Mouse (Mus musculus) layer of hippocampus, adult 9-10 months (tissue): ENCODE measurements around the gene Gid4.
"Not testable (repeated sequence)": the region's sequence is repeated elsewhere in the genome, so short reads cannot be mapped to it uniquely, and the experiment has no call there.

Experiments used
- DNase-seq: peaks from one replicate; pipeline ENCODE4 v3.0.0; 2022; ENCODE audit warnings: low spot score

The Gid4 gene

DNA sequence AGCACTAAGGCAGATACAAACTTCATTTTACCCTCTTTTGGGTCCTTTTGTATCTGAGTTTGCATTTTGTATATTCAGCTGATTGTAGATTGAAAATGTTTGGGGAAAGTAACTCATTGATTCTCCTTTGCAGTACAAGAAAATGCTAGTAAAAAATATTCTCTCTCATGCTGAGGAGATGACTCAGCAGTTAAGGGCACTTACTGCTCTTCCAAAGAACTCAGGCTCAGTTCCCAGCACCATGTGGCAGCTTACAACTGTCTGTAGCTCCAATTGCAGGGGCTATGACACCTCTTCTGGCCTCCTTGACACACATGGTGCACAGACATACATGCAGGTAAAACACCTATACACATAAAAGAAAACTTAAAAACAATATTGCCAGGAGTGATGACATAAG is 16.6 kb downstream of the Gid4 start:
- no peak for DNase-seq

DNA sequence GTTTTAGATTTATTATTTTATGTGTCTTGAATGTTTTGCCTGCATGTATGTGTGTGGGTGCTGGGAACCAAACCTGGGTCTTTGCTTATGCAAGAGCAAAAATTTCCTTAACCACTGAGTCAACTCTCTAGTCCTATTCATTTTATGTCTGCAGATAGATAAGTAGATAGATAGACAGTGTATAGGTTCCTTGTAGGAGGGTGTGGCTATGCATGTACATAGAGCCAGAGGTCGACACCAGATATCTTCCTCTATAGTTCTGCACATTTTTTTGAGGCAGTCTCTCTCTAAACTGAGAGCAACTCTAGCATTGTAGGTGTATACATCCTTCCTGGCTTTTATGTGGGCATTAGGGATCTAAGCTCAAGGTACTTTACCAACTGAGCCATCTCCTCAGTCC is 18.2 kb downstream of the Gid4 start:
- no peak for DNase-seq

DNA sequence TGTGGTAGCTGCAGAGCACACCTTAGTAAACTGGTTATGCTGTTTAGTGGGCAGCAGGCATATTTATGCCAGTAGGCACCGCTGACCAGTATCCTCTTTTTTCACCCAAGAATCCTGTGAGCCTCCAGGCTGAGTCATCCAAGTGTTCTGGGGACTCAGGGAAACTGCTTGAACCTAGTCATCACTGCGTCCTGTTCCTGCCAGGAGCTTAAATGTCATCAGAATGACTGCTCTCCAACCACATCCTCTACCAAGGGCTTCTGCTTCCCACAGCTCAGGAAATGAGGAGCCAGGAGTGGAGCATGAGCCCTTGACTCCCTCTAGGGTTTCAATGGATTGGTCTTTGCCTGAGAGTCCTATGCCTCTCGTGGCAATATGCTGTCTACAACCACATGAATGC is 19.7 kb downstream of the Gid4 start:
- no peak for DNase-seq

DNA sequence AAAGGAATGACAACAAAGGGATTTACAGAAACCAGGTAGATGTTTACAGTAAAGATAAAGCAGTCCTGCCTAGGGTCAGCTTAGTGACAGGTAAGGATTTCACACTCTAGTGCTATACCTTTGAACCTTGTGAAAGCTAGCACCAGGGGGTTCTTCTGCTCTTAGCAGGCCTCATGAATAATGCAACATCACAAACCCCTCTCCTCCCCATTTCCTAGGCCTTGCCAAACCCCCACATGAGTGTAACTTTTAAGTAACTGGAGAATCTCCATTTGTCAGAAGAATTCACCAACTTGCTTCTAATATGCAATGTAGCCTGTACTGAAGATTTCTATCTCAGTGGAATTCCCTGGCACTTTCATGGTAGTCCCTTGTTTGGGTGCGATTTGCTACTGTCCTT is 22.7 kb downstream of the Gid4 start:
- not testable (repeated sequence) for DNase-seq

DNA sequence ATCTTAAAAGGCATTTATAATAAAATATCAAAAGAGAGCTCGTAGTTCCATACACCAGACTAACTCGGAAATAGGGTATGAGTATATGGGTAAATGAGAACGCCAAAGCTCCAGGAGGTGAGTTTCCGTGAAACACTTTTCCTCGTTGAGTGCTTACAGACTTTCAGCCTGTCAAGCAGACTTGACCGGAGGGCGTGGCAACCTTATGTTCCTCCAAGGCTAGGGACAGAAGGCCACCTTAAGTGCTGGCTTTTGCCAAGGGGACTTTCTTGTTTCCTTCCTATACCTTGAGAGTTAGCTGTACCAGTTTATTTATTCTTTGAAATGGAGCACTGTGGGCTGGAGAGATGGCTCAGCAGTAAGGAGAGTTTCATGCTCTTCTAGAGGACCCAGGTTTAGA is 23.2 kb downstream of the Gid4 start:
- DNase-seq: no peak

DNA sequence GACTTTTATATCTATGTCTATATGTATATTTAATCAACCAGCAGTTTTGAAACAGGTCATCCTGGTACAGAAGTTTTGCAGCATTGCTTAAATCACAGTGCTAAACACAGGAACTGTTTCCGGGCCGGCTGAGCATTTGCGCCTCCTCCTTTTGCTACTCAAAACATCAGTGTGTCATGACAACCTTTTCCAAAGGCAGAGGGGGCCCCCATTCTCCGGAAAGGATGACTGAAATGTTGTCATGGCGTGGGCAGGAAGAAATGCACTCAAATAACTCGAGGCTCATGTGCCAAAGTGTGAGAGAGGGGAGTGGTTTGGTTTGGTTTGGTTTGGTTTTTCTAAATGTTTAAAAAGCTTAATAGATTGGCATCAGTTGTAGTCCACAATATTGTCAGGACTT is 26.0 kb downstream of the Gid4 start:
- no peak for DNase-seq

DNA sequence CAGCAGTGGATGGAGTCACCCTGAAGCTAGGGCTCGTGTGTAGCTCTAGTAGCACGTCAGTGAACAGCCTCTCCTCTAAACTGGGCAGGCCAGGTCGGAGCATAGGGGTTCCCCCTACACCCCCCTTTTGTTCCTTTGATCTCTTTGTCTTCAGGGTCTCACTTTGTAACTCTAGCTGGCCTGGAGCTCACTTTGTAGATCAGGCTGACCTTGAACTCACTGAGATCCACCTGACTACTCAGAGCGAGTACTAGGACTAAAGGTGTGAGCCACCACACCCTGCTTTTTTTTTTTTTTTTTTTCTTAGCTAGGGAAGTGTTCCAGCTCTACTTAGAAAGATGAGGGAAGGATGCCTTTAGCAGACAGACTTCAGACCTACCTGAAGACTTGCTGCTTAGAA is 27.1 kb downstream of the Gid4 start:
- DNase-seq: no peak

DNA sequence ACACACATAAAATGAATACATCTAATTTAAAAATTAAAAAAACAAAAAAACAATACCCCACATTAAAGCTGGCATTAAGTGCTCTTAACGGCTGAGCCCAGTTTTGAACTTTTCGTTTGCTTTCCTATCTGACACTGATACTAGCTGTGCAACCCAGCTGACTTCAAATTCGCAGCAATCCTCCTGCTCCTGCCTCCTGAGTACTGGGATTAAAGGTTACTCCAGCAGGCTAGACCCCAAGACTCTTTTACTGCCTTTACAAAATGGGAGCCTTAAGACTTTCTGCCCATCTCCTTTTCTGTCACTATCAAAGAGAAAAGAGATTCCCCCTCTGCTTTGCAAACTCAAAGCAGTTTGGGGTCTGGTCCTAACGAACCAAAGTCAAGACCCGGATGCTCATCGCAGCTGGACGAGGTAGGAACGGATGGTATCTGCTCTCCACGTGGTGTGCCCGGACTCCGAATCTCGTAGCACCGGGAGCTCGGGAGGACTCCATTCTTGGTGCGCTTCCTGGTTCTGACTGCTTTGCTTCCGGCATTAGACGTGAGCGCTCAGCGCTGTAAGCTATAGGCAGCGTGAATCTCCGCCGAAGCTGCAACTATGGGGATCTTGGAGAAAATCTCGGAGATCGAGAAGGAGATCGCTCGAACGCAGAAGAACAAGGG is 37.3 kb downstream of the Gid4 start, which contains the start of gene Drg2:
Gene Drg2 (plus strand): TSS at position 512 of the 665 bp plus-strand sequence.
- DNase-seq: peak; percentile 79

DNA sequence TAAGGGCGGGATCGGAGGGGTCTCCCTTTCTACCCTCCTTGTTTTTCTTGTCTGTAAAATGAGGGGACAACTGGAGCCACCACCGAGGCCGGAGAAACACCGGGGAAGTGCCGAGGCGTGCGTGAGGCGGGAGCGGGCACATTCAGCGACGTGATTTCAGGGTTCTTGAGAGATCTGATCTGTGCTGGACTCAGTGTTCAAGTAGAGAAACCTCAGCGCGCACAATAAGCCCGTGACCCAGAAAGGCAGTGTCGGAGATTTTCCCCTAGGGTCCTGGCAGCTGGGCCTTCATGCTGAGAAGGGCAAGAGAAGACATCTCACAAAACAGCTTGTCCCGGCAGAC is 37.8 kb downstream of the Gid4 start:
- DNase-seq: no peak

DNA sequence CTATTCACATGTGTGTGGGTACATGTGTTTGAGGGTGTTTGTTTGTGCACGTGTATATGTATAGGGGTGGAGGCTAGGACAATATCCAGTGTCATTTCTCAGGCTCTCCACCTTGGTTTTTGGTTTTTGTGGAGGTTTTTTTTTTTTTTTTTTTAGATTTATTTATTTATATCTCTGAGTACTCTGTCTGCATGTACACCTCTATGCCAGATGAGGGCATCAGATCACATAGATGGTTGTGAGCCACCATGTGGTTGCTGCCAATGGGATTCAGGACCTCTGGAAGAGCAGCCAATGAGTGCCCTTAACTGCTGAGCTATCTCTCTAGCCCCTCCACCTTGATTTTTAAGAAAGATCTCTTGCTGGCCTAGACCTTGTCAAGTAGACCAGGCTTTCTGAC is 41.0 kb downstream of the Gid4 start:
- DNase-seq: no peak

DNA sequence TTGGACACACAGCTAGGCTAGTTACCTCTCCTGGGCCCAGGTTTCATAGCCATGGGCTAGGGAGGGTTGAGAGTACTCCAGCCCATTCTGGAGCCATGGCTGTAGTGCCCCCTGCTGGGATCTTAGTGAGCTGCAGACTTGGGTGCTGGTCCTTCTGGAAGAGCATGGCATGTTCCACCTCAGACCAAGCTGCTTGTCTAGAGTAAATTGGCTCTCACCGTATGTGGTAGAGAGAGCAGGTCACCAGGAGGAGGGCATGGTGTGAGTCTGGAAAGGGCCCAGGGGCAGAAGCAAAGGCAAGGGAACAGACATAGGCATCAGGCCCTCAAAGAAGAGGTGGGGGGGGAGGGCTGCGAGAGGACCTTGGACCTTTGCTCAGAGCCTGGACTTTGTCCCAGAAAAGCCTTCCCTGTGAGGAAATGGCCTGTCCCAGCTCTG is 49.0 kb downstream of the Gid4 start:
- DNase-seq: no peak

DNA sequence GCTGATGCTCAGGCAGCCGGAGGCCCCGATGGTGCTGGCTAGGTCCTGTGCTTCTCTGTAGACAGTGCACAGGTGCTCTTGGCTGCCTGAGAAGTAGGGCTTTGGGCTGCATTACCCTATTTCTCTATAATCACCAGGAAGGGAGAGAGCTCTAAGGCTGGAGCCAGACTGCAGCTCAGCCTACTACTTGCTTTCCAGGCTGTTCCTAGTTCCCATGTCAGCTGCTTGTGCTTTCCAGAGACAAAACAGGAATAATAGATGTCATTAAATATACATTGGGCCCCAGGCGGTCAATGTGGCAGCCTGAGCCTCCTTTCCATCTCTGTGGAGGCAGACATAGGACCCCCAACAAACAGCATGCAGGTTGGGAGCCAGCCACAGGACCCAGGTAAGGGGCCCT is 52.1 kb downstream of the Gid4 start, which contains the start of gene Myo15:
Gene Myo15 (plus strand): TSS at position 301 of the 400 bp plus-strand sequence.
- DNase-seq: no peak

DNA sequence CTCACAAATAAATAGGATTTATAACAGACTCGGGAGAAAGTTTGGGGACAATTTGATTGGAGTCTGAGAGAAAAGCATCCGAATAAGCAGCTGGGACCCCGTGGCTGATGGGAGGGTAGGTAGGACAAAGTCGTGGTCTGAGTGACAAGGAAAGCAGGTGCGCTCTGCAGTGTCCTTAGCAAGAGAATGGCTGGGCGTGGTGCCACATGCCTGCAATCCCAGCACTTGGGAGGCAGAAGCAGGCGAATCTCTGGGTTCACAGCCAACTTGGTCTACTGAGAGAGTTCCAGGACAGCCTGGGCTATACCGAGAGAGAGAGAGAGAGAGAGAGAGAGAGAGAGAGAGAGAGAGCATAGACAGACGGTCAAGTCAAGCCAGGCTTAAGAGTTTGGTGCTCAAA is 53.8 kb downstream of the Gid4 start:
- DNase-seq: no peak

DNA sequence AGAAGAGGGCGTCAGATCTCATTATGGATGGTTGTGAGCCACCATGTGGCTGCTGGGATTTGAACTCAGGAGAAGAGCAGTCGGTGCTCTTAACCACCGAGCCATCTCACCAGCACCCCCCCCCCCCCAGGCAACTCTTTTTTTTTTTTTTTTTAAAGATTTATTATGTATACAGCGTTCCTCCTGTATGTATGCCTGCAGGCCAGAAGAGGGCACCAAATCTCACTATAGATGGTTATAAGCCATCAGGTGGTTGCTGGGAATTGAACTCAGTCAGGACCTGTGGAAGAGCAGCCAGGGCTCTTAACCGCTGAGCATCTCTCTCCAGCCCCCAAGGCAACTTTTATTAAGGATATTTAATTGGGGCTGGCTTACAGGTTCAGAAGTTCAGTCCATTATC is 57.6 kb downstream of the Gid4 start:
- DNase-seq: no peak

DNA sequence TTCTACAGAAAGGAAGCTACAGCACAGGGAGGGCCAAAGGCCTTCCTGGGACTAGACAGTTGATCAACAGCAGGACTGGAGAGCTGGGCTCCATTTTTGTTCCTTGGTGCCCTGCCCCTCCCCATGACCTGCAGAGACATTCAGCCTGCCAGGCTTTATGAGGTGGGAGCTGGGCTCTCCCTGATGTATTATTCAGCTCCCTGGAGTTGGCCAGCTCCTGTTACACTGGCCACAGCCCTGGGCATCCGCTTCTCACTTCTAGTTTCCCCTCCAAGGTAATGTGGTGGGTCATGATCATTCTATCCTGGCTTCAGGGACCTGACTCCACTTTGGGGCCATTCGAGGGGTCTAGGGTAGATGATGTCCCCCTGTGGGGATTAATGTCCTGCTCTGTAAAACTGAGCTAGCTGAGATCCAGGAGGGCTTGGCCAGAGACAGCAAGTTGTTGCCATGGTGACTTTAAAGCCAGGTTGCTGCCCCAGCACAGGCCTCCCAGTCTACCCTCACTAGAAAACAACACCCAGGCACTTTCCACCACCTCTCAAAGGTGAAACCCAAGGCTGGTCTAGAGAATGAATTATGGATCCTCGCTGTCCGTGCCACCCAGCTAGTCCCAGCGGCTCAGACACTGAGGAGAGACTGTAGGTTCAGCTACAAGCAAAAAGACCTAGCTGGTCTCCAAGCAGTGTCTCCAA is 58.9 kb downstream of the Gid4 start:
- DNase-seq: no peak

DNA sequence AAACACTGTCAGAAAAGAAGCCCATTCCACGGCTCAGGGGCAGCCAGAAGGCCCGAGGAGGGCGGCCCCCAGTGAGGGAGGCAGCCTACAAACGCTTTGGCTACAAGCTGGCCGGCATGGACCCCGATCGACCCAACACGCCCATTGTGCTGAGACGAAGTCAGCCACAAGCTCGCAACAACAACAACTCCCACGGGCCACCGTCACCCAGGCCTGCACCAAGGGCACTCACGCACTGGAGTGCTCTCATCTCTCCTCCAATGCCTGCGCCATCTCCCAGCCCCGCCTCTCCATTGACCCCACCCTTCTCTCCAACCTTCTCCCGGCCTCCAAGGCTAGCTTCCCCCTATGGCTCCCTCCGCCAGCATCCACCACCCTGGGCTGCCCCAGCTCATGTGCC is 61.2 kb downstream of the Gid4 start:
- DNase-seq: no peak

DNA sequence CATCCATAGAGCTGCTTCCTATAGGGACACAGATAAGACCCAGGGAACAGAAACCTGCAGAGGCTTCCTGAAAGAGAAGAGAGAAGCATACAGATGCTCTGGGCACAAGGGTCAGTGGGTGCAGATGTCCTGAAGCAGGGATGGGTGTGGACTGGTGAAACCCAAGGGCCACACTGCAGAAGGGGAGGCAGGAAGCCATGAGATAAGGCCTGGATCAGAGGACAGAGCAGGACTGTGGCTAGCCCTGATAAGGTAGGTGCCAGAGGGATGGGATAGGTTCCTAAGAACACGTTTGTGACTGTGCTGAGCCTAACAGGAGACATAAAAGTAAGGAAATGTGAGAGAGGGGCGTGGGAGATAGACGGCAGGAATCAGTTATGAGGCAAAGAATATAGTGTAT is 69.3 kb downstream of the Gid4 start:
- DNase-seq: no peak

DNA sequence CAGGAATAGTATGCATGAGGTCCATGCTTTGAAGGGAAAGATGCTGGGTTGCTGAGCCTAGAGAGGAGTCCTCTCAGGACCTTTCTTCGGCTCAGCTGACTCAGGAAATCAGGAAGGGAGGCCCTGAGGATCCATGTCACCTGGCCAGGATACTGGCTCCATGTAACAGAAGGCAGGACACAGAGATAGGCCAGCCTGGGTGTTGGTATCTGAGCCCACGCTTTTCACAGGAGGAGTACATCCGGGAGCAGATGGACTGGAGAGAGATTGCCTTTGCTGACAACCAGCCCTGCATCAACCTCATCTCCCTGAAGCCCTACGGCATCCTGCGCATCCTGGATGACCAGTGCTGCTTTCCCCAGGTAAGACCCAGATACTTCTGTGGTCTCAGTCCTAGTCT is 75.8 kb downstream of the Gid4 start:
- DNase-seq: no peak

DNA sequence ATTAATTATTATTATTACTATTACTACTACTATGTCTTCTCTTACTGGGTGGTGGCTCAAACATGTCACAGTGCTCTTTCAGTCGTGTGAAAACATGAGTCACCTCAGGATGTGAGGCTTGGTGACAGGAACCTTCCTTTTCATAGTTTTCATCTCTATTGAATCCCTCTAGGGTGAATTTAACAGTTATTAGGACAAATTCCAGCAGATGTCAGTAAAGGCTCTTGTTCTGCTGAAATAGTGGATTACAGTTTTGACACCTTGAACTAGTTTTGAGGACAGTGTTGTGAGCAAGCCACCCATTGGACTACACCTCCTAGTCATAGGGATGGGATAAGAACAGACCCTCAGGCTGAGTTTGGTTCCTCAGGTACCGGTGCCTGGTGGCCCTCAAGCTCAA is 78.7 kb downstream of the Gid4 start:
- DNase-seq: no peak
